Mouse (Mus musculus) cerebral cortex, adult 2 months (tissue): Measurements from ENCODE around the gene Trip13.

Source experiments
- WGBS: fragments of 180-500 bp; shearing (Covaris S2); methylation state at CpG from one replicate; pipeline ENCODE4 v1.1.7; 2018; 5-methylcytosine and 5-hydroxymethylcytosine counted together

Gene Trip13

GRCm38 (mm10) chr13:73937321-73938176 lies at the start of gene Trip13, which contains the start of gene Brd9:
Trip13 (minus strand) TSS chr13:73937784.
Brd9 (plus strand) TSS chr13:73937811.
- 1% methylated on average over 81 of the region's 82 CpGs for WGBS

GRCm38 (mm10) chr13:73976935-73977334 lies 39.4 kb upstream of the Trip13 start:
- 99% methylated on average over 5 of the region's 5 CpGs for WGBS

GRCm38 (mm10) chr13:73974523-73974922 lies 36.9 kb upstream of the Trip13 start:
- WGBS: 93% methylated on average over 3 of the region's 3 CpGs

- WGBS: 36% methylated on average over 12 of the region's 12 CpGs
Measured at GRCm38 (mm10) chr13:73970545-73971448, 33.2 kb upstream of the Trip13 start.

- WGBS: 92% methylated on average over 5 of the region's 5 CpGs
Measured at GRCm38 (mm10) chr13:73963551-73963950, 26.0 kb upstream of the Trip13 start, which contains the start of gene Zdhhc11. Zdhhc11 (plus strand) TSS chr13:73963851.

GRCm38 (mm10) chr13:73961177-73961576 lies 23.6 kb upstream of the Trip13 start:
- WGBS: 65% methylated on average over 4 of the region's 4 CpGs

GRCm38 (mm10) chr13:73960117-73960652 lies 22.6 kb upstream of the Trip13 start:
- 56% methylated on average over 10 of the region's 10 CpGs for WGBS

GRCm38 (mm10) chr13:73955531-73955930 lies 17.9 kb upstream of the Trip13 start:
- WGBS: 84% methylated on average over 5 of the region's 5 CpGs

- 75% methylated on average over 6 of the region's 6 CpGs for WGBS
Measured at GRCm38 (mm10) chr13:73954666-73955065, 17.1 kb upstream of the Trip13 start.

GRCm38 (mm10) chr13:73953551-73954130 lies 16.1 kb upstream of the Trip13 start:
- WGBS: 78% methylated on average over 1 of the region's 1 CpGs

GRCm38 (mm10) chr13:73944606-73945005 lies 7.0 kb upstream of the Trip13 start:
- WGBS: 96% methylated on average over 9 of the region's 9 CpGs

- 95% methylated on average over 5 of the region's 5 CpGs for WGBS
Measured at GRCm38 (mm10) chr13:73939101-73939500, 1.5 kb upstream of the Trip13 start.

GRCm38 (mm10) chr13:73938177-73938560 lies 585 bp upstream of the Trip13 start:
- 14% methylated on average over 13 of the region's 13 CpGs for WGBS

- 15% methylated on average over 5 of the region's 5 CpGs for WGBS
Measured at GRCm38 (mm10) chr13:73936938-73937320, 655 bp downstream of the Trip13 start.

- WGBS: 88% methylated on average over 10 of the region's 10 CpGs
Measured at GRCm38 (mm10) chr13:73932201-73932600, 5.4 kb downstream of the Trip13 start.

- 86% methylated on average over 4 of the region's 4 CpGs for WGBS
Measured at GRCm38 (mm10) chr13:73913066-73913465, 24.5 kb downstream of the Trip13 start.

GRCm38 (mm10) chr13:73907683-73908412 lies 29.7 kb downstream of the Trip13 start:
- WGBS: 63% methylated on average over 2 of the region's 2 CpGs

- 44% methylated on average over 5 of the region's 5 CpGs for WGBS
Measured at GRCm38 (mm10) chr13:73907136-73907535, 30.4 kb downstream of the Trip13 start.

GRCm38 (mm10) chr13:73897561-73897960 lies 40.0 kb downstream of the Trip13 start:
- WGBS: 79% methylated on average over 3 of the region's 3 CpGs

- 66% methylated on average over 6 of the region's 6 CpGs for WGBS
Measured at GRCm38 (mm10) chr13:73892493-73893178, 44.9 kb downstream of the Trip13 start.
